Mouse (Mus musculus) retina, adult 2 months (tissue): ENCODE measurements around the gene Pla2g3.

Experiments
- DNase-seq: peaks from one replicate; pipeline ENCODE4 v3.0.0-alpha.2; 2012; ENCODE audit warnings: low read depth, low spot score

Pla2g3 gene

DNA sequence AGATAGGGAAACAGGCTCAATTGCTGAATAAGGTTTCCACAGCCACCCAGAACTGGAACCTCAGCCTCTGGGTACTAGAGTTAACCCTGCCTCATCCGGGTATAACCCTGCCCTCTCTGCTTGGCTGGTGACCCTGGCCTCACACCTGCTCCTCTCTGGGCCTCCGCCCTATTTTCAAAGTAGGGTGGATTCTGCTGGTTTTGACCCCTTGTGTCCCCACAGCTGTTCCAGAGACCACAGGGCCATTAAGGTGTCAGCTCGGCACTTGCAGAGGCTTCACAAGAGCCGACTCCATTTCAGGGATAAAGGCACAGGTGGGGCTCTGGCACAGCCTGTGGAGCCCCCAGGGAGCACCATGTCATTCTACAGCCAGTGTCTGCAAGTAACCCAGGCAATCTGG is 4.7 kb downstream of the Pla2g3 start:
- no peak for DNase-seq

DNA sequence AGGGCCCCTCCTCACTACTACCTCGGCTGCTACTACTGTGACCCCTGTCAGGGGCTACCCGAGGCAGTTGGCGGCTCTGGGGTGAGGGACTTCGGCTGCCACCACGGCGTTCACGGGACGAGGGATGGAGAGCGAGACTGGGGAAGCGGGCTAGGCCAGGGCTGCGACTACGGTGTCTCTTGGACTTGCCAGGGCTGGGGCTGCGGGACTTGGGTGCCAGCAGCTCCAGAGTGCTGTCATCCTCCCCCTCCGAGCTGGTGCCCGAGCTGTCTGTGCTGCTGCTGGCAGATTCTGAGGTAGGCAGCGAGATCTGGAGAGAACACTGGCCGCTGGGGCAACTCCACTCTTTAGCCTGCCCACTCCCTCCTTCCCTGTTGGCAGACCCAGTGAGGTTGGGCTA is 6.8 kb downstream of the Pla2g3 start:
- no peak for DNase-seq

- DNase-seq = no peak
These were observed 7.4 kb downstream of the Pla2g3 start for GRCm38 (mm10) chr11:3495496-3495895.

DNA sequence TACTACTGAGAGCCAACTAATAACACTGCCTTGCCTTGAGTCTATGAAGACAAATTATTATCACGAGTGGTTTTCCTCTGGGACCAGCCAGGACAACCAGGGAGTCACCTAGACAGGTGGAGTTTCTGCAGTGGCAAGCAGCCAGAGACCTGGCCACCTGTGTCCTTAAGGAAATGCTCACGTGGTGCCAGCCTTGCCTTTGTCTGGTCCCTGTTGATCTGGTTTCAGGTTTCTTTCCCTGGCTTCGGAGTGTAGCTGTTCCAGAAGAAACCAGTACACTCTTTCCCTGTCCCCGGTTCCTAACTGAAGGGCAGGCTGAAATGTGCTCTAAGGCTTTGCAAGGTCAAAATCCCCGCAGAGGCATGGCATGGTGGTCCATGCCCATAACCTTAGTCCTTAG is 8.7 kb downstream of the Pla2g3 start:
- DNase-seq = no peak

DNA sequence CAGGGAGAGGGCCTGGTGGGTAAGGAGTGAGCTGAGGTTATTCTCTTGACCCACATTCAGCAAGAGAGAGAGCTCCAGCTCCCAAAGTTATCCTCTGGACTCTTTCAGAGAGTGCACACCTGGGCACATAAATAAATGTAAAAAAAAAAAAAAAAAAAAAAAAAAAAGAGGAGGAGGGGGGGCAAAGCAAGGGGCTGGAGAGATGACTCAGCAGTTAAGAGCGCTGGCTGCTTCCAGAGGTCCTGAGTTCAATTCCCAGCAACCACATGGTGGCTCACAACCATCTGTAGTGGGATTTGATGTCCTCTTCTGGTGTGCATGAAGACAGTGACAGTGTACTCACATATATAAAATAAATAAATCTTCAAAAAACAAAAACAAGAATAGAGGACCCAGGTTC is 9.2 kb downstream of the Pla2g3 start:
- DNase-seq = no peak

GRCm38 (mm10) chr11:3502057-3502456 is 14.0 kb downstream of the Pla2g3 start:
- no peak for DNase-seq

- DNase-seq = no peak
These were observed 14.5 kb downstream of the Pla2g3 start for GRCm38 (mm10) chr11:3502459-3503072.

DNA sequence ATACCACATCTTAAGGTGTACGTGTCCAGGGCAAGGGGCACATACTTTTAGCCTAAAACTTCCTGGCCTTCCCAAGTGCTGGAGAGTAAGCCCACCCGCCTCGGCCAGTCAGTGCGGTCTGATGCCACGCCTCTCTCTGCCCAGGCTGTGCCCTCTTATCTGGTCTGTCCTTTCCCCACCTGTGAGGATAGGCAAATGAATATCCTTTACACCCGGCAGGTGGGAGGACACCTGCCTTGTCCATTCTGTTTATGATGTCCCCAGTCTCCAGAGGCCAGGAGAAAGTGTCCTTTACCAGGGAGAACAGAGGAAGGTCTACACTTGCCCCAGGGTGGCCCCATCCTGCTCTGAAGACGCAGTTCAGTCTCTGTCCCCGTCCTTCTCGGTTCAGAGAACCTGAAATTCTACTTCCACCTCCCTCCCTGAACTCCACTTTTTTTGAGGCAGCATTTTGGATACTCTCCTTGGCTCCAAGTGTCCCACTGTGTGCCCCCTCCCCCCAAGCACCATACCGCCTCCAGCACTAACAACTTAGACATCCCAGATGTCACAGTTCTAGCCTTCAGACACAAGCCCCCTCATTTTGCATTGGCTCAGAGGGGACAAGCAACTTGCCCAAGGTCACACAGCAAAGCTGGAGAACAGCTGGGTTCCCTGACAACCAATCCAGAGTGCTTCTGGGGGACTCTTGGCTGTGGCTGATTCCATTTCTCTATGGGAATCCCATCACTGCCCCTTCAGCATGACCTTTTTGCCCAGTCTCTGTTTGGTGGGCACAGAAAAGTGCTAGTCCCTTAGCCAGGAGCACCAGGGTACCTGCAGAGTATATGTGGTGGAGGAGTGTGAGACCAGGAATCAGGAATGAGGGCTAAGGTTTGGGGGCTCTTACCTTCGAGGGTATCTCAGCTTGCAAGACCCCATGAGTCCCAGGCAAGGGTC is 15.9 kb downstream of the Pla2g3 start:
- no peak for DNase-seq

GRCm38 (mm10) chr11:3508226-3508625 is 20.1 kb downstream of the Pla2g3 start:
- no peak for DNase-seq

GRCm38 (mm10) chr11:3509181-3510085 is 21.3 kb downstream of the Pla2g3 start:
- no peak for DNase-seq

DNA sequence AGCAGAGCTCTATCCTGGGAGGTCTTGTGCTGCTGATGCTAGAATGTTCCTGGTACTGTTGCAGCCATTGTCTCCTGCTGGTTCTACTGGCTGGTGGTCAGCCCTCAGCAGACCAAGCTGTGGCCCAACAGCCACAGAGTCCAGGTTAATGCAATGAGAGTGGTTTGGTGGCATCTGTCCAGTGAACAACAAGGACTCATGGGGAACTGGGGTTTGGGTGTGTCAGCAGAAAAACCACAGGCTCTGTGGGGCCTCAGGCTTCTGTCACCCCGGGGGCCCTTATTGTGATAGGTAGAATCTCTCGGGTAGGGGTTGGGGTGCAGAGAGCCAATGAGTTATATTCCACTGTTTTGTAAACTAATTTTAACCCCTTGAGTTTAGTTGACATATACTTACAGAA is 22.2 kb downstream of the Pla2g3 start:
- DNase-seq = no peak

GRCm38 (mm10) chr11:3513291-3513690 is 25.2 kb downstream of the Pla2g3 start:
- no peak for DNase-seq

DNA sequence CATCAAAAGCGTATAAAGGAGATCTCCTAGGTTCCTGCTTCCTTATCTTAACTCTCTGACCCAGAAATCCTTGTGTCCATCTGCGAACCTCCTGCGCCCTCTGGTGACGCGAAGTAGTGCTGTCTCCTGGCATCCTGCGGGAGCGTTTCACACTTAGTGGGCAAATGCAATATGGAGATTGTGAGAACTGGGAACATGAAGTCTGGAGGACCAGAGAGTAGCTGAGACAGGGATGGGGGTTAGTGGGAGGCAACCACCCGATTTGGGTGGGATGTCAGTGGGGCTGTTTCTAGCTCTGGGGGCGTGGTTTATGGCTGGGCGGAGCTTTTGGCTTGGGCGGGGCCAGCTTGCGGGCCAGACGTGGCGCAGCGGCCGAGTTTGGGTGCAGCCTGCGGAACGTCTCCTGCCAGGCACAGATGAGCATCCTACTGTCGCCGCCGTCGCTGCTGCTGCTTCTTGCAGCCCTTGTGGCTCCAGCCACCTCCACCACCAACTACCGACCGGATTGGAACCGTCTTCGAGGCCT is 26.5 kb downstream of the Pla2g3 start, which contains the start of gene Selenom:
Gene Selenom (plus strand): TSS at position 156 of the 526 bp plus-strand sequence.
- DNase-seq = peak; percentile 73

GRCm38 (mm10) chr11:3515216-3515615 is 27.1 kb downstream of the Pla2g3 start:
- no peak for DNase-seq

- no peak for DNase-seq
These were observed 27.6 kb downstream of the Pla2g3 start for GRCm38 (mm10) chr11:3515637-3516036.

GRCm38 (mm10) chr11:3516121-3516520 is 28.0 kb downstream of the Pla2g3 start:
- DNase-seq = no peak

GRCm38 (mm10) chr11:3516859-3517845 is 29.1 kb downstream of the Pla2g3 start:
- DNase-seq = no peak

GRCm38 (mm10) chr11:3517846-3518732 is 30.0 kb downstream of the Pla2g3 start:
- DNase-seq = no peak

DNA sequence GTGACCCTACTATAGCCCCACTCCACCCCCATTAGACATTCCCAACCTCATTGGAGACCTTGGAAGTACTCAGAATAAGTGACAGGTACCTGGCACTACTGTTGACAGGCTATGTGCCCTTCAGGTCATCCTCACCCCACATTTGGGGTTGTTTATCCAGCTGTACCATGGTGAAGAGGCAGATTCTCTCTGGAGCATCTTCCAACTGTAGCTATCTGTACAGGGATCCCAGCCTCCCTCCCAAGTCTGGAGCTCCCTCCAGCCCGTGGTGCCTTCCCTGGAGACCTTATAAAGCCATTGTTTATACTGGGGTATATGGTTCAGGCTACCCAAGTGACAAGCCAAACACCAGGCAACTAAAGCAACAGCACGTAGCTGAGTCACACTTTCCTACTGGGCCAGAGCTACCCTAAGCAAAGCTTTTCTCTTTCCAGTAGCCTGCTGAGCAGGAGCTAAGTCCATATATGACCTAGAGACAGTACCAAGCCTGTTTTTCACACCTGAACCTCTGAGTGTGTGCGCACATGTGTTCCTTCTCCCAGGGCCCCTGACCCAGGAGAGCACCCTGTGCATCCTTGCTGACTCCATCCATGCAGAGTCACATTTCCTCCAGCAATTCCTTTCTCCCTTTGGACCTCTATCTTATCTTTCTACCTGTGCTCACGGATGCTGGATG is 31.1 kb downstream of the Pla2g3 start:
- no peak for DNase-seq
